Mouse (Mus musculus) liver, embryonic 14.5 days (tissue): ENCODE measurements at regions not wholly inside any gene's neighbourhood (a gene's known extent, or its start where the extent isn't known, plus 50 kb on each side); places are given as distances from the start of the nearest gene placed in this dataset.

ENCODE experiments used
- ATAC-seq: fragments of 200-750 bp; cut with Nextera tagmentation; 2 replicates; pipeline ENCODE4 v1.8.0; 2017; ENCODE audit warnings: moderate number of reproducible peaks, mild to moderate bottlenecking, moderate library complexity; ENCODE audit not compliant: insufficient read depth
- DNase-seq, 3 experiments: peaks; one replicate each; pipeline ENCODE4 v3.0.0-alpha.2; 2012 to 2013; ENCODE audit warnings: low read depth in 3 of 3, low spot score in 3 of 3
- H3K27ac ChIP-seq: fragments of 300-500 bp; sonication (generic); 2 replicates; pipeline ENCODE4 v1.5.1; 2014; ENCODE audit warnings: moderate library complexity, mild to moderate bottlenecking, control low read depth, inconsistent platforms
- H3K27me3 ChIP-seq: fragments of 300-500 bp; sonication (generic); 2 replicates; pipeline ENCODE4 v1.6.1; 2014; ENCODE audit warnings: mild to moderate bottlenecking, low read length, moderate library complexity; ENCODE audit not compliant: control insufficient read depth, insufficient read depth
- H3K36me3 ChIP-seq: fragments of 300-500 bp; sonication (generic); replicated peaks from 2 replicates; pipeline ENCODE4 v1.6.1; 2014; ENCODE audit warnings: low read depth; ENCODE audit not compliant: control insufficient read depth, insufficient read depth
- H3K4me1 ChIP-seq, 2 experiments: fragments of 200-500 bp in 1 of 2; fragments of 300-500 bp in 1 of 2; sonication (generic) in 1 of 2; replicated peaks; 2 replicates each; pipeline ENCODE4 v1.6.1; 2012 to 2014; ENCODE audit warnings: antibody characterized with exemption in 1 of 2, inconsistent platforms in 1 of 2, low read length in 1 of 2; ENCODE audit not compliant: control insufficient read depth in 2 of 2, insufficient read depth in 2 of 2
- H3K4me2 ChIP-seq: fragments of 300-500 bp; sonication (generic); 2 replicates; pipeline ENCODE4 v1.6.1; 2014; ENCODE audit warnings: low read depth, mild to moderate bottlenecking, control low read depth, moderate library complexity
- H3K4me3 ChIP-seq, 2 experiments: fragments of 200-500 bp in 1 of 2; fragments of 300-500 bp in 1 of 2; sonication (generic) in 1 of 2; 2 replicates each; pipeline ENCODE4 v1.5.1; 2012 to 2014; ENCODE audit warnings: low read depth in 2 of 2, low read length in 2 of 2, mild to moderate bottlenecking in 2 of 2, control low read depth in 1 of 2, inconsistent platforms in 1 of 2, moderate library complexity in 1 of 2; ENCODE audit not compliant: insufficient read depth in 1 of 2
- H3K9ac ChIP-seq: fragments of 300-500 bp; sonication (generic); replicated peaks from 2 replicates; pipeline ENCODE4 v1.6.1; 2014; ENCODE audit warnings: mild to moderate bottlenecking, control low read depth, moderate library complexity
- H3K9me3 ChIP-seq: fragments of 300-500 bp; sonication (generic); 2 replicates; pipeline ENCODE4 v1.6.1; 2016; ENCODE audit warnings: low read length, mixed read lengths; ENCODE audit not compliant: control insufficient read depth
- CTCF ChIP-seq: IDR thresholded peaks from 2 replicates; pipeline ENCODE4 v1.5.1; 2016; ENCODE audit warnings: antibody characterized with exemption, low read depth, control low read depth
- EP300 ChIP-seq: IDR thresholded peaks from 2 replicates; pipeline ENCODE4 v1.6.1; 2016; ENCODE audit warnings: antibody characterized with exemption, low read depth
- WGBS: fragments of 180-500 bp; shearing (Covaris S2); extraction: QIAGEN DNeasy Blood & Tissue Kit; methylation state at CpG from one replicate; pipeline ENCODE4 v1.1.7; 2014; ENCODE audit not compliant: insufficient replicate concordance; 5-methylcytosine and 5-hydroxymethylcytosine counted together

- no peak overlapping the region for H3K4me2 ChIP-seq
- no peak overlapping the region for H3K9ac ChIP-seq
- no peaks in the 10 kb centered on the region for H3K36me3 ChIP-seq
- no peaks in the 10 kb centered on the region for H3K27me3 ChIP-seq
- H3K27ac ChIP-seq = no peak overlapping the region
- H3K4me3 ChIP-seq = no peak overlapping the region
- H3K9me3 ChIP-seq = no peaks in the 10 kb centered on the region
- WGBS = 68% methylated on average over 4 of the region's 4 CpGs
- H3K4me1 ChIP-seq = no peaks in the 10 kb centered on the region
- DNase-seq (no peak), ATAC-seq (no peak)
- TF ChIP-seq EP300 (no peak), CTCF (no peak)
These were observed 115.1 kb upstream of the Syt13 start for GRCm38 (mm10) chr2:92799770-92800169.

GRCm38 (mm10) chr2:92800667-92801066 is 114.2 kb upstream of the Syt13 start:
- H3K9me3 ChIP-seq = no peaks in the 10 kb centered on the region
- no peaks in the 10 kb centered on the region for H3K27me3 ChIP-seq
- no peaks in the 10 kb centered on the region for H3K36me3 ChIP-seq

GRCm38 (mm10) chr2:92804916-92805315 is 110.0 kb upstream of the Syt13 start:
- Histone ChIP-seq H3K4me3 (no peak overlapping the region), H3K9me3 (no peaks in the 10 kb centered on the region), H3K9ac (no peak overlapping the region), H3K4me1 (no peaks in the 10 kb centered on the region), H3K36me3 (no peaks in the 10 kb centered on the region), H3K27me3 (no peaks in the 10 kb centered on the region), H3K27ac (no peak overlapping the region), H3K4me2 (no peak overlapping the region)
- TF ChIP-seq EP300 (no peak), CTCF (no peak)
- DNase-seq (no peak), ATAC-seq (no peak)
- WGBS = 52% methylated on average over 1 of the region's 1 CpGs

More at GRCm38 (mm10) chr2:92800667-92801066, 114.2 kb upstream of the Syt13 start:
- ATAC-seq = no peak
- 47% methylated on average over 5 of the region's 5 CpGs for WGBS
- Histone ChIP-seq H3K4me2 (no peak overlapping the region), H3K4me1 (no peaks in the 10 kb centered on the region), H3K4me3 (no peak overlapping the region), H3K9ac (no peak overlapping the region), H3K27ac (no peak overlapping the region)
- TF ChIP-seq EP300 (no peak), CTCF (no peak)
- DNase-seq = no peak

GRCm38 (mm10) chr2:92805761-92806160 is 109.1 kb upstream of the Syt13 start:
- ATAC-seq = no peak
- TF ChIP-seq EP300 (no peak), CTCF (no peak)
- no peak for DNase-seq

GRCm38 (mm10) chr2:92806481-92807195 is 108.3 kb upstream of the Syt13 start:
- no peaks in the 10 kb centered on the region for H3K4me1 ChIP-seq
- ATAC-seq = no peak
- no peaks in the 10 kb centered on the region for H3K9me3 ChIP-seq
- H3K27ac ChIP-seq = no peak overlapping the region
- H3K36me3 ChIP-seq = no peaks in the 10 kb centered on the region
- 14% methylated on average over 7 of the region's 7 CpGs for WGBS
- no peaks in the 10 kb centered on the region for H3K27me3 ChIP-seq
- no peak for DNase-seq
- H3K9ac ChIP-seq = no peak overlapping the region
- no peak overlapping the region for H3K4me2 ChIP-seq
- TF ChIP-seq CTCF = no peak
- TF ChIP-seq EP300 = no peak
- no peak overlapping the region for H3K4me3 ChIP-seq

More at GRCm38 (mm10) chr2:92805761-92806160, 109.1 kb upstream of the Syt13 start:
- Histone ChIP-seq H3K9ac (no peak overlapping the region), H3K27ac (no peak overlapping the region), H3K4me2 (no peak overlapping the region), H3K4me1 (no peaks in the 10 kb centered on the region), H3K27me3 (no peaks in the 10 kb centered on the region), H3K36me3 (no peaks in the 10 kb centered on the region), H3K9me3 (no peaks in the 10 kb centered on the region), H3K4me3 (no peak overlapping the region)
- WGBS = 17% methylated on average over 4 of the region's 4 CpGs
